Mouse (Mus musculus): ENCODE results near the gene Susd6. TPM values are rescaled to one million over a fixed set of nuclear protein-coding genes. Genes with fewer than 3 reads are reported as not detected.

The Susd6 gene
- polyA plus RNA-seq, 1 experiment from 2014 or later, result 16.1 TPM

GRCm38 (mm10) chr12:80807451-80808085 is 17.3 kb downstream of the Susd6 start:
- Histone ChIP-seq H3K4me1 (replicated peaks; ENCODE audit: insufficient read depth, low read length) (peaks cover 12% of the 10 kb centered on the region; the same call in 1 of the 2 replicates), H3K4me3 (replicated peaks; ENCODE audit: low read depth, low read length) (no peak overlapping the region), H3K9ac (ENCODE audit: low read depth, low read length) (no peak overlapping the region), H3K9me3 (replicated peaks; ENCODE audit: low read length) (no peaks in the 10 kb centered on the region), H3K27me3 (ENCODE audit: insufficient read depth, low read length) (no peaks in the 10 kb centered on the region), H3K27ac (no peak overlapping the region), H3K36me3 (ENCODE audit: insufficient read depth, low read length) (no peaks in the 10 kb centered on the region), H3K4me2 (ENCODE audit: low read length) (no peak overlapping the region)
- DNase-seq (ENCODE audit: low spot score) (no peak), ATAC-seq (replicated peaks; ENCODE audit: low FRiP score, low read depth) (no peak)
- 34% methylated on average over 2 of the region's 2 CpGs for WGBS
- TF ChIP-seq CTCF (IDR thresholded peaks at IDR 0.05; ENCODE audit: low read depth), result no peak

DNA sequence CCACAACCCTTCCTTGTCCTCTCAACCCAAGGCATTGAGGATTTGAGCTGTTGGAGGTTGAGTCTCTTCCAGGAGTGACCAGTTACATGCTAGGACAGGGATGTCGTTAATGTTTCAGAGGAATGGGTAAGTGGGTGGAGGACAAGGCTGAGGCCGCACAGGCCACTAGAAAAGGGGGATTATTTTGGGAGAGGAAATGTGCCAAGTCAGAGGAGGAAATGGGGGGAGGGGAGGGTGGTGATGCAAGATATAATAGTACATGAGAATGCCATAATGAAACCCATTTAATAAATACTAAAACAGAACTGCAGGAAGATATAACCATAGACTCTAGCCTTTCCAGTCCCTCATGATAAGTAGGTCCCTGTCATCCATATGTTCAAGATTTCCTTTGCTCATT is 19.7 kb downstream of the Susd6 start:
- Histone ChIP-seq H3K4me2 (ENCODE audit: low read length) (no peak overlapping the region), H3K27me3 (ENCODE audit: insufficient read depth, low read length) (no peaks in the 10 kb centered on the region), H3K4me1 (replicated peaks; ENCODE audit: insufficient read depth, low read length) (peaks cover 6% of the 10 kb centered on the region; the same call in 1 of the 2 replicates), H3K27ac (no peak overlapping the region), H3K4me3 (replicated peaks; ENCODE audit: low read depth, low read length) (no peak overlapping the region), H3K9me3 (replicated peaks; ENCODE audit: low read length) (no peaks in the 10 kb centered on the region), H3K9ac (ENCODE audit: low read depth, low read length) (no peak overlapping the region), H3K36me3 (ENCODE audit: insufficient read depth, low read length) (no peaks in the 10 kb centered on the region)
- 85% methylated on average over 2 of the region's 2 CpGs for WGBS
- ATAC-seq (replicated peaks; ENCODE audit: low FRiP score, low read depth) (no peak), DNase-seq (ENCODE audit: low spot score) (no peak)
- no peak for TF ChIP-seq CTCF (IDR thresholded peaks at IDR 0.05; ENCODE audit: low read depth)

- Histone ChIP-seq H3K27ac (no peak overlapping the region), H3K27me3 (ENCODE audit: insufficient read depth, low read length) (no peaks in the 10 kb centered on the region), H3K9me3 (replicated peaks; ENCODE audit: low read length) (no peaks in the 10 kb centered on the region), H3K4me2 (ENCODE audit: low read length) (no peak overlapping the region), H3K4me3 (replicated peaks; ENCODE audit: low read depth, low read length) (no peak overlapping the region), H3K36me3 (ENCODE audit: insufficient read depth, low read length) (no peaks in the 10 kb centered on the region), H3K9ac (ENCODE audit: low read depth, low read length) (no peak overlapping the region), H3K4me1 (replicated peaks; ENCODE audit: insufficient read depth, low read length) (peaks cover 20% of the 10 kb centered on the region; the same call in 1 of the 2 replicates)
- 34% methylated on average over 6 of the region's 6 CpGs for WGBS
- no peak for TF ChIP-seq CTCF (IDR thresholded peaks at IDR 0.05; ENCODE audit: low read depth)
- no peak for DNase-seq (ENCODE audit: low spot score)
- no peak for ATAC-seq (replicated peaks; ENCODE audit: low FRiP score, low read depth)
Measured at GRCm38 (mm10) chr12:80811646-80812509, 21.6 kb downstream of the Susd6 start.

GRCm38 (mm10) chr12:80812510-80812820 is 22.2 kb downstream of the Susd6 start:
- H3K4me2 ChIP-seq (ENCODE audit: low read length), result no peak overlapping the region
- H3K36me3 ChIP-seq (ENCODE audit: insufficient read depth, low read length), result no peaks in the 10 kb centered on the region
- peaks cover 17% of the 10 kb centered on the region; the same call in 1 of the 2 replicates for H3K4me1 ChIP-seq (replicated peaks; ENCODE audit: insufficient read depth, low read length)
- TF ChIP-seq CTCF (IDR thresholded peaks at IDR 0.05; ENCODE audit: low read depth), result no peak
- no peaks in the 10 kb centered on the region for H3K27me3 ChIP-seq (ENCODE audit: insufficient read depth, low read length)
- DNase-seq (ENCODE audit: low spot score) (no peak), ATAC-seq (replicated peaks; ENCODE audit: low FRiP score, low read depth) (no peak)
- H3K9ac ChIP-seq (ENCODE audit: low read depth, low read length), result no peak overlapping the region
- no peak overlapping the region for H3K4me3 ChIP-seq (replicated peaks; ENCODE audit: low read depth, low read length)
- no peak overlapping the region for H3K27ac ChIP-seq
- 88% methylated on average over 1 of the region's 1 CpGs for WGBS
- no peaks in the 10 kb centered on the region for H3K9me3 ChIP-seq (replicated peaks; ENCODE audit: low read length)

- no peak for TF ChIP-seq CTCF (IDR thresholded peaks at IDR 0.05; ENCODE audit: low read depth)
- 0 out of 2 replicates have a peak, but pooled peaks cover 14% of the 10 kb centered on the region for H3K4me1 ChIP-seq (replicated peaks; ENCODE audit: insufficient read depth, low read length)
- H3K9ac ChIP-seq (ENCODE audit: low read depth, low read length), result no peak overlapping the region
- no peaks in the 10 kb centered on the region for H3K9me3 ChIP-seq (replicated peaks; ENCODE audit: low read length)
- ATAC-seq (replicated peaks; ENCODE audit: low FRiP score, low read depth), result no peak
- H3K27ac ChIP-seq, result no peak overlapping the region
- no peaks in the 10 kb centered on the region for H3K27me3 ChIP-seq (ENCODE audit: insufficient read depth, low read length)
- H3K4me2 ChIP-seq (ENCODE audit: low read length), result no peak overlapping the region
- WGBS, result 89% methylated on average over 2 of the region's 2 CpGs
- H3K36me3 ChIP-seq (ENCODE audit: insufficient read depth, low read length), result no peaks in the 10 kb centered on the region
- no peak overlapping the region for H3K4me3 ChIP-seq (replicated peaks; ENCODE audit: low read depth, low read length)
- no peak for DNase-seq (ENCODE audit: low spot score)
Measured at GRCm38 (mm10) chr12:80813456-80813855, 23.1 kb downstream of the Susd6 start.

- no peak overlapping the region for H3K4me2 ChIP-seq (ENCODE audit: low read length)
- H3K36me3 ChIP-seq (ENCODE audit: insufficient read depth, low read length), result no peaks in the 10 kb centered on the region
- no peaks in the 10 kb centered on the region for H3K9me3 ChIP-seq (replicated peaks; ENCODE audit: low read length)
- H3K27ac ChIP-seq, result no peak overlapping the region
- WGBS, result 92% methylated on average over 4 of the region's 4 CpGs
- no peaks in the 10 kb centered on the region for H3K27me3 ChIP-seq (ENCODE audit: insufficient read depth, low read length)
- no peak for TF ChIP-seq CTCF (IDR thresholded peaks at IDR 0.05; ENCODE audit: low read depth)
- H3K4me1 ChIP-seq (replicated peaks; ENCODE audit: insufficient read depth, low read length), result 0 out of 2 replicates have a peak, but pooled peaks cover 14% of the 10 kb centered on the region
- ATAC-seq (replicated peaks; ENCODE audit: low FRiP score, low read depth) (no peak), DNase-seq (ENCODE audit: low spot score) (no peak)
- H3K4me3 ChIP-seq (replicated peaks; ENCODE audit: low read depth, low read length), result no peak overlapping the region
- H3K9ac ChIP-seq (ENCODE audit: low read depth, low read length), result no peak overlapping the region
Measured at GRCm38 (mm10) chr12:80813872-80814271, 23.6 kb downstream of the Susd6 start.

Data from kidney, postnatal 0 days (tissue).